Mouse (Mus musculus) neural tube, embryonic 12.5 days (tissue): ENCODE data around the gene Pld1. TPM values are rescaled to one million over a fixed set of nuclear protein-coding genes. Genes with fewer than 3 reads are reported as not detected.

Source experiments
- ATAC-seq: fragments of 200-750 bp; cut with Nextera tagmentation; 2 replicates; pipeline ENCODE4 v1.8.0; 2017; ENCODE audit warnings: low read depth, mild to moderate bottlenecking, moderate TSS enrichment, moderate library complexity; ENCODE audit not compliant: low FRiP score
- H3K27ac ChIP-seq: fragments of 300-500 bp; sonication (generic); 2 replicates; pipeline ENCODE4 v1.5.1; 2016
- H3K27me3 ChIP-seq: fragments of 300-500 bp; sonication (generic); replicated peaks from 2 replicates; pipeline ENCODE4 v1.6.1; 2016; ENCODE audit warnings: mild to moderate bottlenecking
- H3K36me3 ChIP-seq: fragments of 300-500 bp; sonication (generic); 2 replicates; pipeline ENCODE4 v1.6.1; 2016; ENCODE audit warnings: mild to moderate bottlenecking
- H3K4me1 ChIP-seq: fragments of 300-500 bp; sonication (generic); 2 replicates; pipeline ENCODE4 v1.6.1; 2016
- H3K4me2 ChIP-seq: fragments of 300-500 bp; sonication (generic); replicated peaks from 2 replicates; pipeline ENCODE4 v1.6.1; 2016; ENCODE audit warnings: mild to moderate bottlenecking
- H3K4me3 ChIP-seq: fragments of 300-500 bp; sonication (generic); 2 replicates; pipeline ENCODE4 v1.5.1; 2016
- H3K9ac ChIP-seq: fragments of 300-500 bp; sonication (generic); 2 replicates; pipeline ENCODE4 v1.6.1; 2016; ENCODE audit warnings: mild to moderate bottlenecking
- H3K9me3 ChIP-seq: fragments of 300-500 bp; sonication (generic); 2 replicates; pipeline ENCODE4 v1.6.1; 2016; ENCODE audit warnings: mild to moderate bottlenecking
- WGBS: fragments of 180-500 bp; shearing (Covaris S2); methylation state at CpG from one replicate; pipeline ENCODE4 v1.1.7; 2016; 5-methylcytosine and 5-hydroxymethylcytosine counted together
- polyA plus RNA-seq: library from polyadenylated mRNA; unstranded; fragments of >200 nt; fragmentation: Nextera tagmentation; extraction: Ambion mirVana; gene quantifications from 2 replicates; pipeline ENCODE4 v1.2.1, GENCODE M21; 2016

The Pld1 gene
- polyA plus RNA-seq, result 4.2 TPM in 2 replicates

GRCm38 (mm10) chr3:27938381-27939323 lies at the start of gene Pld1:
Gene Pld1 (plus strand): TSS chr3:27938695.
- Histone ChIP-seq H3K36me3 (no peaks in the 10 kb centered on the region), H3K4me1 (peaks cover 14% of the 10 kb centered on the region; the same call in 1 of the 2 replicates), H3K4me3 (peak within 1 kb of the TSS; percentile 58), H3K27ac (no peak within 1 kb of the TSS), H3K4me2 (peak within 1 kb of the TSS; percentile 99), H3K9ac (peak within 1 kb of the TSS; percentile 64), H3K27me3 (no peaks in the 10 kb centered on the region), H3K9me3 (no peaks in the 10 kb centered on the region)
- under 1% methylated on average over 68 of the region's 68 CpGs for WGBS
- peak; percentile 85 for ATAC-seq

GRCm38 (mm10) chr3:27896318-27896892 lies 42.1 kb upstream of the Pld1 start, which contains the start of gene Tmem212:
Gene Tmem212 (minus strand): TSS chr3:27896368.
- Histone ChIP-seq H3K4me1 (no peaks in the 10 kb centered on the region), H3K9me3 (no peaks in the 10 kb centered on the region), H3K4me3 (no peak within 1 kb of the TSS), H3K4me2 (no peak within 1 kb of the TSS), H3K36me3 (no peaks in the 10 kb centered on the region), H3K27me3 (no peaks in the 10 kb centered on the region), H3K27ac (no peak within 1 kb of the TSS), H3K9ac (no peak within 1 kb of the TSS)
- ATAC-seq, result no peak
- 84% methylated on average over 8 of the region's 8 CpGs for WGBS

GRCm38 (mm10) chr3:27898178-27898577 lies 40.3 kb upstream of the Pld1 start:
- no peaks in the 10 kb centered on the region for H3K4me1 ChIP-seq
- no peaks in the 10 kb centered on the region for H3K36me3 ChIP-seq
- no peak overlapping the region for H3K4me2 ChIP-seq
- no peaks in the 10 kb centered on the region for H3K9me3 ChIP-seq
- no peak overlapping the region for H3K27ac ChIP-seq
- ATAC-seq, result no peak
- H3K27me3 ChIP-seq, result no peaks in the 10 kb centered on the region
- WGBS, result 80% methylated on average over 10 of the region's 10 CpGs
- H3K4me3 ChIP-seq, result no peak overlapping the region
- H3K9ac ChIP-seq, result no peak overlapping the region

- no peak overlapping the region for H3K4me3 ChIP-seq
- no peak overlapping the region for H3K4me2 ChIP-seq
- H3K4me1 ChIP-seq, result no peaks in the 10 kb centered on the region
- H3K27ac ChIP-seq, result no peak overlapping the region
- WGBS, result 70% methylated on average over 13 of the region's 13 CpGs
- no peaks in the 10 kb centered on the region for H3K36me3 ChIP-seq
- H3K27me3 ChIP-seq, result no peaks in the 10 kb centered on the region
- H3K9me3 ChIP-seq, result no peaks in the 10 kb centered on the region
- H3K9ac ChIP-seq, result no peak overlapping the region
- ATAC-seq, result no peak
These were observed 39.3 kb upstream of the Pld1 start for GRCm38 (mm10) chr3:27899012-27899726.

GRCm38 (mm10) chr3:27901846-27902245 lies 36.6 kb upstream of the Pld1 start:
- H3K4me1 ChIP-seq, result no peaks in the 10 kb centered on the region
- H3K4me2 ChIP-seq, result no peak overlapping the region
- H3K27me3 ChIP-seq, result no peaks in the 10 kb centered on the region
- H3K27ac ChIP-seq, result no peak overlapping the region
- ATAC-seq, result no peak
- no peaks in the 10 kb centered on the region for H3K9me3 ChIP-seq
- H3K9ac ChIP-seq, result no peak overlapping the region
- H3K4me3 ChIP-seq, result no peak overlapping the region
- 94% methylated on average over 6 of the region's 6 CpGs for WGBS
- no peaks in the 10 kb centered on the region for H3K36me3 ChIP-seq

GRCm38 (mm10) chr3:27904659-27905330 lies 33.7 kb upstream of the Pld1 start:
- no peak overlapping the region for H3K4me3 ChIP-seq
- no peaks in the 10 kb centered on the region for H3K27me3 ChIP-seq
- 72% methylated on average over 13 of the region's 13 CpGs for WGBS
- no peaks in the 10 kb centered on the region for H3K36me3 ChIP-seq
- H3K4me2 ChIP-seq, result no peak overlapping the region
- H3K4me1 ChIP-seq, result no peaks in the 10 kb centered on the region
- H3K27ac ChIP-seq, result no peak overlapping the region
- H3K9ac ChIP-seq, result no peak overlapping the region
- no peaks in the 10 kb centered on the region for H3K9me3 ChIP-seq
- no peak for ATAC-seq

GRCm38 (mm10) chr3:27906647-27907209 lies 31.8 kb upstream of the Pld1 start:
- no peaks in the 10 kb centered on the region for H3K27me3 ChIP-seq
- H3K4me3 ChIP-seq, result no peak overlapping the region
- no peaks in the 10 kb centered on the region for H3K9me3 ChIP-seq
- WGBS, result 77% methylated on average over 7 of the region's 7 CpGs
- H3K4me2 ChIP-seq, result no peak overlapping the region
- H3K4me1 ChIP-seq, result no peaks in the 10 kb centered on the region
- H3K9ac ChIP-seq, result no peak overlapping the region
- H3K36me3 ChIP-seq, result no peaks in the 10 kb centered on the region
- ATAC-seq, result no peak
- H3K27ac ChIP-seq, result no peak overlapping the region

- Histone ChIP-seq H3K27me3 (no peaks in the 10 kb centered on the region), H3K4me2 (no peak overlapping the region)
- 75% methylated on average over 2 of the region's 2 CpGs for WGBS
These were observed 31.2 kb upstream of the Pld1 start for GRCm38 (mm10) chr3:27907301-27907700.

GRCm38 (mm10) chr3:27908316-27908715 lies 30.2 kb upstream of the Pld1 start:
- H3K27ac ChIP-seq, result no peak overlapping the region
- no peak for ATAC-seq
- no peak overlapping the region for H3K9ac ChIP-seq
- H3K4me3 ChIP-seq, result no peak overlapping the region
- H3K4me1 ChIP-seq, result no peaks in the 10 kb centered on the region
- no peaks in the 10 kb centered on the region for H3K27me3 ChIP-seq
- H3K9me3 ChIP-seq, result no peaks in the 10 kb centered on the region
- H3K4me2 ChIP-seq, result no peak overlapping the region
- 86% methylated on average over 2 of the region's 2 CpGs for WGBS
- H3K36me3 ChIP-seq, result no peaks in the 10 kb centered on the region

More at GRCm38 (mm10) chr3:27907301-27907700, 31.2 kb upstream of the Pld1 start:
- Histone ChIP-seq H3K27ac (no peak overlapping the region), H3K9me3 (no peaks in the 10 kb centered on the region), H3K4me1 (no peaks in the 10 kb centered on the region), H3K36me3 (no peaks in the 10 kb centered on the region), H3K4me3 (no peak overlapping the region), H3K9ac (no peak overlapping the region)
- ATAC-seq, result no peak

GRCm38 (mm10) chr3:27909016-27909415 lies 29.5 kb upstream of the Pld1 start:
- Histone ChIP-seq H3K4me1 (no peaks in the 10 kb centered on the region), H3K36me3 (no peaks in the 10 kb centered on the region), H3K9me3 (no peaks in the 10 kb centered on the region), H3K9ac (no peak overlapping the region), H3K4me3 (no peak overlapping the region), H3K27ac (no peak overlapping the region), H3K4me2 (no peak overlapping the region), H3K27me3 (no peaks in the 10 kb centered on the region)
- 96% methylated on average over 3 of the region's 3 CpGs for WGBS
- ATAC-seq, result no peak

- WGBS, result 91% methylated on average over 14 of the region's 14 CpGs
- Histone ChIP-seq H3K4me3 (no peak overlapping the region), H3K9ac (no peak overlapping the region), H3K36me3 (no peaks in the 10 kb centered on the region), H3K4me1 (no peaks in the 10 kb centered on the region), H3K9me3 (peaks cover 8% of the 10 kb centered on the region; the same call in 1 of the 2 replicates), H3K27ac (no peak overlapping the region), H3K4me2 (no peak overlapping the region), H3K27me3 (no peaks in the 10 kb centered on the region)
- no peak for ATAC-seq
These were observed 19.6 kb upstream of the Pld1 start for GRCm38 (mm10) chr3:27918656-27919436.
